Mouse (Mus musculus): ENCODE data around the gene Mlec.

DNA sequence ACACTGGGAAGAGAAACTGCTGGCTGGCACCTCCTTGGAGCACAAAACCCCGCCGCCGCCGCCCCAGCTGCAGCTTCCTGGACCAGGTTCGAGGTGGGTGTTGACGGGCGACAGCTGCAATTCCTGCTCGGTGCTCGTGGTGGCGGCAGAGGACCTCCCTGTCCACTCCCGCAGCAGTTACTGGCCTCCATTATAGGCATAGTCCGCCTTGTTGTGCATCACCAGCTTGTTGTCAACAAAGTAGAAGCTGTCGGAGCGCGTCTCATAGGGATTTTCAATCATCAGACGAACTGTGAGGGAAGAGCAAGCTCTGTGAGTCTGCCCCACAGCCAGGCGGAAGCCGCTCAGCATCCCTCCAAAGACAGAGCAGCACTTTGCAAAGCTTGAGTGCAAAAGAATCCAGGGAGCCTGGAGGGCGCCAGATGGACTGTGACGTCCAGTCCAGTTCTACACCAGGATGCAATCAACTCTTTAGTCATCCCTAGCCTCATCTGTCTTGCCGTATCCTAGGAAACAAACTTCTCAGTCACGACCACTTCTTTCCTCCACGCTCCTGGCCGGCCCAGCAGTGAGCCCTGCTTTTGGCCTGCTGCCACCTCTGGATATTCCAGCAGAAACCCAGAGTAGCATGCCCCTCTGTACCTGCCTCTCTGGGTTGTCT is 32.6 kb downstream of the Mlec start:
- no peak for TF ChIP-seq POLR2A (IDR thresholded peaks at IDR 0.05; ENCODE audit: low read depth, low read length)
- TF ChIP-seq CTCF (conservative IDR thresholded peaks at IDR 0.05; ENCODE audit: insufficient read depth, insufficient read length, low read depth, low read length) = peak; percentile 96

All from kidney, adult 2 months (tissue).